Mouse (Mus musculus) gastrocnemius, postnatal 36 days (tissue): ENCODE results near the gene Fanci. TPM values are rescaled to one million over a fixed set of nuclear protein-coding genes. Genes with fewer than 3 reads are reported as not detected.

Source experiments
- DNase-seq, 2 experiments: peaks; one replicate each; pipeline ENCODE4 v3.0.0; 2022
- intact Hi-C: fragments of 180-260 bp; cut with DNase I; formaldehyde crosslinking; loops from one replicate; pipeline ENCODE4 v1.15.1; 2025
- long read RNA-seq, 2 experiments: library from polyadenylated mRNA; stranded (forward); transcript quantifications; one replicate each; pipeline ENCODE4 v2.0.0; 2021
- total RNA-seq, 2 experiments: library from RNA; stranded (reverse); gene quantifications; 2 replicates each; pipeline ENCODE4 v1.2.3; 2021

Fanci gene
- under 1 TPM; 0.13 to 0.37 TPM for total RNA-seq
- long read RNA-seq, experiment 1, result 0 reads
- long read RNA-seq, experiment 2, result 0 reads

DNA sequence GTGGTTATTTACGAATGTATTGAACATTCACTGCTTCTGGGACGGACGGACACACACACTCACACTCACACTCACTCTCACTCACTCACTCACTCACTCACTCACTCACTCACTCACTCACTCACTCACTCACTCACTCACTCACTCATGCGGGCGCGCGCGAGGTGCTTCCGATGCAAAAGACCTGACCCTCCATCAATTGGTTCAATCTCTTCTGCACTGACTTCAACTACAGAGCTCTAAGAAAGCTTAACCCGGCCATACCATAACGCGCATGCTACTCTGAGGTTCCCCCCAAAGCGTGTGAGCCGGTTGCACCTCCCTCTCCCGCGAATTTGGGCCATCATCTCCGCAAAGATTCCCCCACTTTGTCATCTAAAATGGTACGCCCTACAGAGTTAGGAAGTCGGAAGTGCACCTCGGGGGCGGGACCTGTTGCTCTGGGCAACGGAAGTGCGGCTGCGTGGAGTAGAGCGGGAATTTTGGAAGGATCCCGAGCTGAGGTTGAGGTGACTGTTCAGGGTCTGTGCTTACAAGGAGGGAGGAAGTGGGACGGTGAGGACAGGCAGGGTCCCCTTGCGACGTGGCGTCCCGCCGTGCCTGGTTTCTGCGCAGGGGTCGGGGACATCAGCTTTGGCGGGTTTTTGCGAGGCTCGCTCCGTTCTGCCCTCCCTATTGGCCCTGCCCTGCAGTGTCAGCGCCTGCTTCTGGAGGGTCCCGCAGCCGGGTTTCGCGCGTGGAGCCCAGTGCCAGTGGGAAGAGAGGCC, at the start of gene Fanci:
TSS of gene Fanci (plus strand) at position 47 of the 767 bp plus-strand sequence.
- peak; percentile 95 to 96 for DNase-seq
- intact Hi-C loops, result loop anchor here (5.0 kb wide), 1 partner anchor 75 kb away; the partner anchor contains the start of gene Polg

DNA sequence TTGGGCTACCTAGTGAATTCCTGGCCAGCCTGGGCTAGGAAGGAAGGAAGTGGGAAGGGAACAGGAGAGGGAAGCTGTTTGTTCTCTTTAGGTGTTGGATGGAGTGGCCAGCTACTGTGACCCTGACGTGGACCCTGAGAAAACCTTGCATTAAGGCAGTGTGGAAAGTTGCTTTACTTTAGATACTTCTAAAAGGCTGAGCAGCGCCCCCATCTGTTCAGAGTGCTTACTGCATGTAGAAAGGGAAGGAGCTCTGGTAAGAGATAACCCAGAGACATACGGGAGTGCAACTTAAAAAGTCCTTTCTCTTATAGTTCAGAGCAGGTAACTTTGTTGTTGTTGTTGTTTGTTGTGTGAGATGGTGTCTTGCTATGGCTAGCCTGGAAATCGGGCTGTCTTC, 45.8 kb upstream of the Fanci start:
- intact Hi-C loops, result no loop called here
- DNase-seq, result no peak

DNA sequence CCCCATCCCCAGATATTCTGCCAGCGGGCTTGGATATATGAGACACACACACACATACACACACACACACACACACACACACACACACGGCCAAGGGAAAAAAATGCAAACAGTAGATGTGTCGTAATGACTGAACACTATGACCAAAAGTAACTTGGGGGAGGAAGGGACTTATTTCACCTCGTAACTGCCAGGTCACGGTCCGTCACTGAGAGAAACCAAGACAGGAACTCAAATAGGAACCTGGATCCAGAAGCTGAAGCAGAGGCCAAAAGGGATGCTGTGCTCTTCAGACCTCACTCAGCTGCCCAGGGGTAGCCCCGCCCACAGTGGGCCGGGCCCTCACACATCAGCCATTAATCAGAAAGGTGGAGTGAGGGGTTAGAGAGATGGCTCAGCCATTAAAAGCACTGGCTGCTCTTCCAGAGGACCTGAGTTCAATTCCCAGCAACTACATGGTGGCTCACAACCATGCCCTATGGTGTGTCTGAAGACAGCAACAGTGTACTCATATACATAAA, 45.1 kb upstream of the Fanci start:
- intact Hi-C loops, result no loop called here

DNA sequence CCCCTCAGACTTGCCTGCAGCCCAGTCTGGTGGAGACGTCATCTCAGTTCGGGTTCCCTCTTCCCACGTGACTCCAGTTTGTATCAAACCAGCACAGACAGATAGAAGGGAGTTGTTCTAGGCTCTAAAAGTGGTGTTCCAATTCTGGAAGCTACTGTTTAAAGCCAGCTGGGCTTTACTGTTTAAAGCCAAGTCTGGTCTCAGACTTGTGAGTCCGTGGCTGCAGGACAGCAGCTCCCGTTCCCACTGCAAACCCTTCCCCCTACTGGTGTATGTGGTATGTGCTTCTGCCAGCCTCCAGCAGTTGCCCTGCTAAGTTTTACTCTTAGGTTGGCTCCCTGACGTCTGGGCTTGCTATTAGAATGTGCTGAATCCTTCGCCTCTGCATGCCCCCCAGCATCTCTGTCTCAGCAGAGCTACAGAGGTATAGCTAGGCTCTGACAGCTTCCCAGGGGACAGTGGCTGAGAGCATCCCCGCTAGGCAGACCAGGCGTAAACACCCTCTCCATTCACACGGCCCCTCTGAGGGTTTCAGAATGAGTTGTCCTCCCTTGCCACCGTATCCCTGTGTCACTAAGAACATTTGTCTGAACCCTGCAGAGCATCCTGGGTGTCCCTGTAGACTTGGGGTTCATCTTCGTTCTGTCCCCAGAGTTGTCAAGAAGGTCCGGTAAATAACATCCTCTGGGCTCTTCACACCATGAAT, 44.5 kb upstream of the Fanci start:
- DNase-seq, result no peak
- intact Hi-C loops, result no loop called here

More for the DNA sequence above, 45.1 kb upstream of the Fanci start:
- DNase-seq, result no peak

DNA sequence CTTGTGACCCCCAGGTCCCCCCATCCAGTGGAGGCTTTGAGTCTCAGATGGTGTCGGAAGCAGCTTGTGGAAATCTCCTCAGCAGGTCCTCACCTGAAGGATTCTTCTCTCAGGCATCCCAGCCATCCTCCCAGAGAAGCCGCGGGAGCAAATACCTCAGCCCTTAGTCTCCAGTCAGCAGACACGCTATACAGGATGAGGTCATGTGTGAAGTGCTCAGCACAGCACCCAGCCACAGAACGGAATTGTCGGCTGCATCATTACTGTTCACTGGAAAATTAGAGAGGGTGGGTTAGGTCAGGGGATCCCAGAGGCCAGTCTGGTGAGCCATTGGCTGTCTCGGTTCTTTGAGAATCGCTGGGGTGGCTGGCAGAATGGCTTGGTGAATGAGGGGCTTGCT, 42.9 kb upstream of the Fanci start:
- intact Hi-C loops, result loop anchor here (1.0 kb wide), 1 partner anchor 103 kb away; no protein-coding TSS in a partner anchor
- DNase-seq, result no peak

DNA sequence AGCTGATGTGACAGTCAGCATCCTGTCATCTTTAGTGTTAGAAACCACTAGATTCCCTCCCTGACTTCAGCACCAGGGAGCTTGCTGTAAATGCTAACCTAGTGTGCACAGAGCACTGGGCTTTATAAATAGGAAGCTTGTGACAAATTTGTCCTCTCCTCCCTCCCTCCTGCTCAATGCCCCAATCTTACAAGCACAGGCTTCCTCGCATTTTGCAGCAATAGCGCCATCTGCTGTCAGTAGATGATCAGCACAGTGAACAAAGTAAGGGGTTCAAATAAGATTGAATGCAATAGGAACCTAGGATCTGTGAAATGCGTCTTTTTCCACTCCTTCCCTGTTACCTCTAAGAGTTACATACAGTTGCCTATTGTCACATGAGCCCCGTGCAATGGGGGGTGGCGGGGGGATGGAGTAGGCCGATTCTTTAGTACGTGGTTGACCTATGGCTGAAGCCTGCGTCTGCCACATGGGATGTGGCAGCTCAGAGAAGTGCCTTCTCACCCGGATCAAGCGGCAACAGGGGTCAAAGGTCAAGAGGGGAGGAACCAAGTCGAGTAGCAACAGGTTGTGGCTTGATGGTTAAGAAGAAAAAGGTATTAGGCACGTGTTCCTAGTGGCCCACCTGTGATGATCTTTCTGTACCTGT, 41.9 kb upstream of the Fanci start:
- peak; percentile 31 to 69 for DNase-seq
- intact Hi-C loops, result loop anchor here (1.0 to 10.0 kb wide), 2 partner anchors 104 to 425 kb away; no protein-coding TSS in a partner anchor

DNA sequence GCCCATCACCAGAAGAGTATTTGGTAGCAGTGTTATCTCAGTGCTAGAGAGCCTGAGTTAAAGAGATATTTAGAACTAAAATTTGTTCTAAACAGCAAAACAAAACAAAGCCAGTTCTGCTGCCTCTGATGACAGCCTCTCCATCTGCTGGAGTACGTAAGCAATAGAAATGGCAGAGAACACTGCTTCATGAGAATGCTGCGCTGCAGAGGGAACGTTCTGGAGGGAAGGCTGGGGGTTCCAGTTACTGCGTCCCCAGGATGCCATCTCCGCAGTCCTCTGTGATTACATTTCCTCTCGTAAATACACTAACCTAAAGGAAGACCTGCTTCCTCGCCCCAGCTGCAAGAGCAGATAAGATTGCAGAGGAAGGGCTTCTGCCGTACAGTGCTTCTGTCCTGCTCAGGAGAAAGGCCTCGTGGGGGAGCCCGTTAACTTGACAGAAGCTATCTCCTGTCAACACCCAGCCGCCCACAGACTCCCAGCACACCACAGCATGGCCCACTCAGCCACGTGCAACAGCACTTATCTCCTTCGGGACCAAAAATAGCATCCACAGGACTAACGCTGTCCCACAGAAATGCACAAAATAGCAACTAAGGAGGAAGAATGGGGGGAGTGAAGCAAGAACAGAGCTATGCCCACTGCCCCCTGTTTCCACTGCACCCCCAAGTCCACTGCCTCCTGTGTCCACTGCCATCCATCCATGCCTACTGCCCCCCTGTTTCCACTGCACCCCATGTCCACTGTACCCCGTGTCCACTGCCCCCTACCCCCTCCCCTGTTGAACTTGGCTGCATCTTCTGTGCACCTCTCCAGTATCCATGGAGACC, 33.2 kb upstream of the Fanci start:
- DNase-seq, result no peak
- intact Hi-C loops, result loop anchor here (10.0 kb wide), 1 partner anchor 434 kb away; no protein-coding TSS in a partner anchor

DNA sequence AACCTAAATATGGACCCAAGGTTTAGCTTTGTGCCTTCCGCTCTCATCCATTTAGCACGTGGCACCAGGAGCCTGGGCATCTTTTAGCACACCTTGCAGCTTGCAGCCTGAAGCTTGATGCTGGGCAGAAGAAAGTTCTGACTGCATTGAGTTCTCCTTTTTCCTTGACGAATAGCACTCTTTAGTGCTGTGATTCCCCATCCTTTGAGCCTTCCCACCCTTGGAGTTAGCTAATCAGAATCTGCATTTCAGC, 32.6 kb upstream of the Fanci start:
- intact Hi-C loops, result loop anchor here (10.0 kb wide), 1 partner anchor 434 kb away; no protein-coding TSS in a partner anchor
- no peak for DNase-seq

DNA sequence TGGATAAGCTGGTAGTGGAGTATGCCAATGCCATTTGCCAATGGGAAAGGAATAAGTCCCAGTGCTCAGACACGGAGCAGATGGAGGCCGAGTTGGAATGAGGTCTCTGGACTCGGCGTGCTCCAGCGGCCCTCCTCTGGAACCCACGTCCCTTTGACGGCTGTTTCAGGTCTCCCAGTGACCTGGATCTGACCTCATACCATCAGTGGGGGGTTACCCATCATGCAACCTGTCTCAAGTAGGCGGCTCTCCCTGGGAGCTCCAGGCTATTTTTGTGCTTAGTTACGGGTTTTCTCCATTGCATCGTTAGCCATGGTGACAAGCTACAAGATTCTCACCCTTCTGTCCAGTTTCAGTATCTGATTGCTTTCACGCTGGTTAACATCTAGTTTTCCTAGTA, 31.7 kb upstream of the Fanci start:
- intact Hi-C loops, result no loop called here
- DNase-seq, result no peak

DNA sequence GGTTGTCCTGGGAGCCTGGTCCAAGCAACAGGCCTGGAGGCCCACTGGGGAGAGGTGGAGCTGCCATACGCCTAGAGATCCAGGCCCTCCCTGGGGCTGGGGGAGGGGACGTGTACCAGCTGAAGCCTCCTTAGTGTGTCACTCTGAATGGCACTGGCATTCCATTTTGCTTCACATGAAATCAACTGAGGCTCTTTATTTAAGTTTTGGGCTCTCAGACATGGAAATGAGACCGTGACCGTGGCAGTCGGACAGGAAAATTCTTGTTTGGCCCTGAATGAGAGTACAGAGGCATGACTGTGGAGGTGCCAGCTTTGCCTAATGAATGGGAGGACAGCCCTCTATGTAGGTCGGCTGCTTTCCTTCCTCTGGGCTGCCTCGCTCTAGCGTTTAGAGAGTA, 29.5 kb upstream of the Fanci start:
- DNase-seq, result no peak
- intact Hi-C loops, result no loop called here

DNA sequence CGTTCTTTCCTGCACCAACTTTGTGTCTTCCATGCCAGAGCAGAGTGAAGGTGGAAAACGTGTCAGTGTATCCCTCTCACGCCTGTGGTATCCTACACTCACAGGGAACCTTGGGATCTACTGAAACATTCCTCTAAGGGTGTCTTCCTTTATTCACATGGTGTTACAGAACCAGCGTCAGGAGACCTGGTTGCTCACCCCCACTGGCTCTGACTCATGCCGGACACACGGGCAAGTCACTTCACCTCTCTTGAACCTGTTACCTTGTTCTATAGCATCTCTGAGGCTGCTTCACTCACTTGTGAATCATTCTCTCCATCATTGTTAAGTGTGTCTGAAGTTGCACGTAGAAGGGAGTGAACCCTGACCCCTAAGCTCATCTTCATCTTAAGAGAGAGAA, 28.9 kb upstream of the Fanci start:
- DNase-seq, result no peak
- intact Hi-C loops, result no loop called here

DNA sequence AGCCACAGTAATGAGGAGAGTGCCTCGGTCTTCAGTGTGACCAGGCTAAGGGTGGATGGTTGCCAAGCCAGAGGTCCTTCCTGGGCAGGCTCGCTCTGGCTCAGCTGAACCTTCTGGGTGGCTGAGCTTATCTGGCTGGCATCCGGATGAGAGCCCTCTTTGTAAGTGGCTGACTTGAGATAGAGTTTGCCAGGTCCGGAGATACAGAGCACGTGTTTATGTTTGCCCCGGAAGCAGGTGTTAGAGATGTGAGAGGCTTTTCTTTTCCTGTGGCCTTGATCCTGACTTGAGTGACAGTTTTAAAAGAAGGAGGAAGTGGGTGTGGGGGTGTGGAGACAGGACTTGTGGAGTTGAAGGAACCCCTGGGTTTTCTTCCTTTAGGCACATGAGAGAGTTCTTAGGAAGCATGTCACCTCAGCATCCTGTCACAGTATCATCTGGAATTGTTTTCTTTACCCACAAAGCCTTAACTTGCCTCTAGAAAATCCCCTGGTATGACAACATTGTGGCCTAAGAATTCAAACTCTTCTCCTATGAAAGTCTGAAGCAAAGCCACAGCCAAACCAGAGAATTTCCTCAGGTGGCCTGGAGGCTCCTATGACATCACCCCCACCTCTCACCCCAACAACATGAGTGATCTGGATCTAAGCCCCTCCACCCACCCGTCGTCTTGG, 28.2 kb upstream of the Fanci start:
- intact Hi-C loops, result no loop called here
- DNase-seq, result no peak

DNA sequence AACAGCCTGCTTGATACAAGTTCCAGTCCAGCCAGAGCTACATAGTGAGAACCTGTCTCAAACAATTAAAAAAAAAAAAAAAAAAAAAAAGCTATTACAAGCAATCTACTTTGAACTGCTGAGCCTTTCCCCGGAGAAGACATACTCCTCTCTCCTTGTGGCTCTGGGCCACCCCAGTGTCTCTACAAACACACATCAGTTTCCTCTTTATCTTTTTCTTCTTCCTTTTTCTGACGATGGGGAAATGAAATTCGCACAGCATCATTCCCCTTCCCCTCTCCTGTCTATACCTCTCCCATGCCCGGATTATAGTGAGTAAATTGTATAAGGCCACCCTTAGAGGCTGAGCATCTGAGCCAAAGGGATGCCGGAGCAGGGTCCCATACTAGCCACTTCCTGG, 23.1 kb upstream of the Fanci start:
- DNase-seq, result no peak
- intact Hi-C loops, result no loop called here

DNA sequence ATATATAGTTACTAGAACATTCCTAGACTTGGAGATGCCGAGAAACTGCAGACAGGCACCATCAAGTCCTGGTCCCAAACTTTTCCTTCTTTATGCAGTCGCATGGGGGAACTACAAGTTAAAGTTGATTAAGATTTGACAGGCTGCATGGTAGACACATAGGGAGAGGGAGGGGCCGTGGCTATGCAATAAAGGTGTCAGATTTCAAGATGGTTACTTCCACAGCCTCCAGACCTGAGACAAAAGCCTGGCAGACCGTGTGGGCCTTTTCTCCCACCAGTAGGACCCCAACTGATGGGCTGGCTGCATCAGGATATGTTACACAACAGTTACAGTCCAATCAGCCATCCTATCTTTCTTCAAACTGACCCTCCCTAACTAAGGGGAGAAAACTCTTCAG, 22.3 kb upstream of the Fanci start:
- intact Hi-C loops, result no loop called here
- DNase-seq, result no peak

DNA sequence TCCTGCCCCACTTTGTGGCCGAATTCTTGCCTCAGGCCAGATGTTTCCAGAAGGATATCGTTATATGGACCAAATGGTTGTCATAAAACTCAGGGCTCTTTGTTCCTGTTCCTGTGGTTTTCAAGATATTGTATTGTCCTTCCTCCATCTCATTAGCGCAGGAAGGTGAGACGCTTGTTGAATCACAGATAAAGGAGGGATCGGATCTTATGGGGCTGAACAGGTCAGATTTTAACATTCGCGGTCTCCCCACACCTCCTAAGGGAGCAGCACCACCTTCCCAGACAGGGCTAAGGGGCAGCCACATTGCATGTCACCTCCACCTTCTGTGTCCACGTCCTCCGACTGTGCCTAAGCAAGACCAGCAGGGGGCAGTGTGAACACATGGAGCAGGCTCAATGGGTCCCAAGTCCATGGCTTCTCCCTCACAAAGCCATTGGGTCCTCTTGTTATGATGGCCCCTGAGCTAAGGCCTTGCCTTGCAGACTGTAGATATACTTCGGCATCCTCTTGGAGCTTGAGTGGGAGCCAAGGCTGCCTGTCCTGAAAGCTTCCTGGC, 20.3 kb upstream of the Fanci start:
- DNase-seq, result peak; percentile 30 to 42
- intact Hi-C loops, result no loop called here

DNA sequence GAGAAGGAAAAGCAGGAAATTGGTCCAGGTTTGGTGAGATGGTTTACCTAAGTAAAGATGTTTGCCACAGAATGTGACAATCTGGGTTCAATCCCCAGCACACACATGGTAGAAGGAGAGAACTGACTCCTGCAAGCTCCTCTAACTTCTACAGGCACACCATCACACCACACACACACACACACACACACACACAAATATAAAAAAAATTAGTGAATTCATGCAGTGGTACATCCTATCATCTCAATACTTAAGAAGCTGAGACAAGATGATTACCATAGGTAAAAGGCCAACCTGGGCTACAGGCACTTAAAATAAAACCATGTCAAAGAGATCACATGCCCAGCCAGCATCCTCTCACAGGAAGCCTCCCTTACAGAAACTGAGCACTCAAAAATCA, 17.7 kb upstream of the Fanci start:
- no peak for DNase-seq
- intact Hi-C loops, result no loop called here

DNA sequence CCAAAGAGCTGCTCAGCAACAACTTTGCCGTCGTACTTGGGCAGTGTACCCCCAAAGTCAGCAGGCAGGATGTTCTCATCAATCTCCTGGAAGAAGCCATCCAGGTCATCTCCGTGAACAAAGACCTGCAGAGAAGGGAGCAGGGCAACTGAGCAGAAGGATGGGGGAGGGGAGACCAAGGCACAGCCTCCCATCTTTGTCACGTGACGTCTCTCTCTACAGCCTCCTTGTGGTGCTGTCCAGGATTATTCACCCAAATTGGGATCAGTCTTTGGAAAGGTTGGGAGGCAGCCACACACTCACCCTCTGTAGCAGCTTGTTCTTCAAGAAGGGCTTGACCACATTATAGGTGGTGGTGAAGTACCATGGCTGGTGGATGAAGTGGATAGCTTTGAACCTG, 16.1 kb upstream of the Fanci start:
- intact Hi-C loops, result no loop called here
- DNase-seq, result no peak

DNA sequence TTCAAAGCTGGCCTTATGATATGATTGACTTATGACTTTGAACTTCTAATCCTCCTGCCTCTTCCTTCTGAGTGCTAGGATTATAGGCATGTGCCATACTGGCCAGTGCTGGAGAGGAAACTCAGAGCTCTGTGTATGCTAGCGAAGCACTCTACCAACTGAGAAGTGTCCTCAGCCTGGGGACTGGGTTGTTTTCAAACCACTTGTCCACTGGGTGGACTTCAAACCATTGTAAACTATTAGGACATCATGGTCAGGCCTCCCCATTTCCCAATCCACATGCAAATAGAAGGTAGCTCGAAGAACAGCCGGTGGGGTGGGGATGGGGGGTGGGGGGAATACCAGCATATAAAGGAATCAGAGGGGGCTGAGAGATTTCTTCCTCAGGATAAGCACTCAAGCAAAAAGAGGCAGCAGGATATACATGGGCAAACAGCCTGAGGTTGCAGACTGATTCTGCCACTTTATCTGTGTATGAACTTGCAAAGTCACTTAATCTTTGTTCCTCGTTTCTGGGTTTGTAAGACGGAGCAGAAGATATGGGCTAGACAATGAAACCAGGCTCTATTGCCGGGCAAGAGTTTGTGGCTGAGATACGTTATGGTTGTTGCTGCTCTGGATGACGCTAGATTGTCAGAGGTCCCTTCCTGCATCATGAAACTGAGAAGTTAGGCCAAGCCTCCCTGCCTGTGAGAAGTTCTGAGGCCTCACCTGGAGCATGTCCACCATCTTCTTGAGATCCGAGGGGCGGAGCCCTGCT, 15.0 kb upstream of the Fanci start:
- intact Hi-C loops, result no loop called here
- no peak for DNase-seq
